Mouse (Mus musculus) heart, embryonic 12.5 days (tissue): ENCODE results near the gene Rnf215. TPM values are rescaled to one million over a fixed set of nuclear protein-coding genes. Genes with fewer than 3 reads are reported as not detected.

Source experiments
- ATAC-seq: fragments of 200-750 bp; cut with Nextera tagmentation; 2 replicates; pipeline ENCODE4 v1.8.0; 2017; ENCODE audit warnings: moderate TSS enrichment, moderate library complexity; ENCODE audit not compliant: insufficient number of reproducible peaks, low FRiP score
- H3K27ac ChIP-seq: fragments of 300-500 bp; sonication (generic); 2 replicates; pipeline ENCODE4 v1.5.1; 2016; ENCODE audit warnings: mild to moderate bottlenecking, moderate library complexity; ENCODE audit not compliant: poor library complexity, severe bottlenecking
- H3K27me3 ChIP-seq: fragments of 300-500 bp; sonication (generic); replicated peaks from 2 replicates; pipeline ENCODE4 v1.6.1; 2016; ENCODE audit warnings: mild to moderate bottlenecking, moderate library complexity
- H3K36me3 ChIP-seq: fragments of 300-500 bp; sonication (generic); 2 replicates; pipeline ENCODE4 v1.6.1; 2016; ENCODE audit warnings: mild to moderate bottlenecking, moderate library complexity
- H3K4me1 ChIP-seq: fragments of 300-500 bp; sonication (generic); replicated peaks from 2 replicates; pipeline ENCODE4 v1.6.1; 2016; ENCODE audit warnings: mild to moderate bottlenecking
- H3K4me2 ChIP-seq: fragments of 300-500 bp; sonication (generic); 2 replicates; pipeline ENCODE4 v1.6.1; 2016; ENCODE audit warnings: mild to moderate bottlenecking, moderate library complexity
- H3K4me3 ChIP-seq: fragments of 300-500 bp; sonication (generic); 2 replicates; pipeline ENCODE4 v1.5.1; 2016; ENCODE audit warnings: mild to moderate bottlenecking
- H3K9ac ChIP-seq: fragments of 300-500 bp; sonication (generic); 2 replicates; pipeline ENCODE4 v1.6.1; 2016; ENCODE audit warnings: mild to moderate bottlenecking, moderate library complexity
- H3K9me3 ChIP-seq: fragments of 300-500 bp; sonication (generic); replicated peaks from 2 replicates; pipeline ENCODE4 v1.6.1; 2016; ENCODE audit warnings: mild to moderate bottlenecking, moderate library complexity
- WGBS: fragments of 180-500 bp; shearing (Covaris S2); methylation state at CpG from one replicate; pipeline ENCODE4 v1.1.7; 2016; 5-methylcytosine and 5-hydroxymethylcytosine counted together
- polyA plus RNA-seq: library from polyadenylated mRNA; unstranded; fragments of >200 nt; fragmentation: Nextera tagmentation; extraction: Ambion mirVana; gene quantifications from 2 replicates; pipeline ENCODE4 v1.2.1, GENCODE M21; 2016

The Rnf215 gene
- 21.4 and 22.0 TPM in 2 replicates for polyA plus RNA-seq

DNA sequence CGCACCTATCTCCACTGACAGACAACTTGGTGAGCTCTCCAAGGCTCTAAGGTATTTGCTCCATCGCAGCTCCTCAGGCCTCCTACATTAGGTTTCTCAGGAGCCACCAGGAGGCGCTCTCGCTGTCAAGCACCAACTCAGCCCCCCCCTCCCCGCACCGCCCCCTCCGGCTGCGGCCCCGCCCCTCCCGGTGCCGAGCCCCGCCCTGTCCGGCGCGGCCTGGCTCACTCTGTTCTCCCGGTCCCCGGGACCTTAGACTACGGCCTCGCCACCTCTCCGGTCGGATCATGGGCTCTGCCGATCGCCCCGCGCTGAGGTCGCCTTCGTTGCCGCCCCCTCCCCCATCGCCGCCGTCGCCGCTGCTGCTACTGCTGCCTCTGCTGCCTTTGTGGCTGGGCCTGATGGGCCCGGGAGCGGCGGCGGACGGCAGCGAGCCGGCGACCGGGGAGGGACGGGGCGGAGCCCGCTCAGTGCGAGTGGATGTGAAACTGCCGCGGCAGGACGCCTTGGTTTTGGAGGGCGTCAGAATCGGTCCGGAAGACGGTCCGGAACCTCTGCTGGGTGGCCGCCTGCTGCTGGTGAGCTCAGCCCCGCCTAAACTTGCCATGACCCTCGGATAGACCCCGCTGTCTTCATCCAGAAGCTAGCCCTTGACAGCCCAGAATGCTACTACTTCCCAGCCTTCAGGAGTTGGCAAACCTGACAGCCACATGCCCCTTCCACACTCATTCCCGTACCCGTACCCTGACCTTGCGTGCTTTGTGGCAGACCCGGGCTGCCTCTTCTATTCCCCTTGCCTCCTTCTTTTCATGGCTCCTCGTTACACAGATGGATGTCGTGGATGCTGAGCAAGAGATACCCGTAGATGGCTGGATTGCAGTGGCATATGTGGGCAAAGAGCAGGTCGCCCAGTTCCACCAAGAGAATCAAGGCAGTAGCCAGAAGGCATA lies at the start of gene Rnf215:
Gene Rnf215, plus strand, starts transcription at position 217 of the 950 bp plus-strand sequence.
- H3K36me3 ChIP-seq, result peaks cover 25% of the 10 kb centered on the region
- ATAC-seq, result peak; percentile 95

DNA sequence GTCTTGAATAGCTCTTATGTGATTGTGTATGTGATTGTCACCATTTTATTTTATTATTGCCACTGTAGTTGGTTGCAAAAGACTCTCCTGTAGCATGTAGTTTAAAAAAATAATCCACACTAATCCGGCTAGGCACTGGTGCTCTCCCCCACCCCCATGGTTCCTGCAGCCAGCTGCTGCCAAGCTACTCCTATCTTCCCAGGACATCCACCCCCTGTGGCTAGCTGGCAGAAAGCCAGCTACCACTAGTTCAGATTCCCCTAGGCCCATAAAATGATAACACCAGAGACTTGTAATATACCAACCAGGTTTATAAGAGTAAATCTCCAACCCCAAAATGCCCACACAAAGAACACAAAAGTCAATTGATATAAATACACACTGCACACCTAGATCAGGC lies 48.8 kb upstream of the Rnf215 start:
- Histone ChIP-seq H3K4me2 (no peak overlapping the region), H3K27ac (no peak overlapping the region), H3K27me3 (no peaks in the 10 kb centered on the region), H3K4me3 (no peak overlapping the region), H3K36me3 (peaks cover 7% of the 10 kb centered on the region), H3K9me3 (peaks cover 7% of the 10 kb centered on the region), H3K4me1 (no peaks in the 10 kb centered on the region), H3K9ac (no peak overlapping the region)
- 45% methylated on average over 1 of the region's 1 CpGs for WGBS
- ATAC-seq, result no peak

More for the DNA sequence above, at the start of gene Rnf215:
- Histone ChIP-seq H3K4me1 (peaks cover 12% of the 10 kb centered on the region), H3K4me3 (peak within 1 kb of the TSS; percentile 89), H3K27ac (peak within 1 kb of the TSS; percentile 61; the same call in 1 of the 2 replicates), H3K27me3 (no peaks in the 10 kb centered on the region), H3K4me2 (peak within 1 kb of the TSS; percentile 83), H3K9me3 (0 out of 2 replicates have a peak, but pooled peaks cover 4% of the 10 kb centered on the region), H3K9ac (peak within 1 kb of the TSS; percentile 95)
- 3% methylated on average over 65 of the region's 66 CpGs for WGBS

DNA sequence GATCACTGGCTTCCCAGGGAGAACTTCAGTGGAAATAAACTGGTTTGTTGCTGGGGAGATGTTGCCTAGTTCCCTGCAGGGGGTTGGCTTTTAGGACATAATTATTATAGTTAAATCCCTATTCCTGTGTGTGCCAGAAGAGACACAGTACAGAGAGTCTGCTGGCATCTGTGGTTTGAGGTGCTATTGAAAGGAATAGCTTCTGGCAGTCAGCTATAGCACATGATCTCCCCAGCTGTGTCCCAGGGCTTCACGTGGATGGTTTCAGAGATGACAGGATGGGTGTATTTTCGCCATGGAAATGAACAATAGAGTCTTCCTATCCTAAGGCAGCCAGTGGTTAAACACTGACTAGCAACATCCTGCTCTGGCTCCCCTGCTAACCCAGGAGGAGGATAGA lies 47.7 kb upstream of the Rnf215 start:
- H3K27ac ChIP-seq, result no peak overlapping the region
- H3K9ac ChIP-seq, result no peak overlapping the region
- no peak overlapping the region for H3K4me2 ChIP-seq
- WGBS, result 69% methylated on average over 2 of the region's 2 CpGs
- peaks cover 10% of the 10 kb centered on the region for H3K9me3 ChIP-seq
- no peaks in the 10 kb centered on the region for H3K27me3 ChIP-seq
- no peak overlapping the region for H3K4me3 ChIP-seq
- no peak for ATAC-seq
- peaks cover 17% of the 10 kb centered on the region for H3K36me3 ChIP-seq
- no peaks in the 10 kb centered on the region for H3K4me1 ChIP-seq

DNA sequence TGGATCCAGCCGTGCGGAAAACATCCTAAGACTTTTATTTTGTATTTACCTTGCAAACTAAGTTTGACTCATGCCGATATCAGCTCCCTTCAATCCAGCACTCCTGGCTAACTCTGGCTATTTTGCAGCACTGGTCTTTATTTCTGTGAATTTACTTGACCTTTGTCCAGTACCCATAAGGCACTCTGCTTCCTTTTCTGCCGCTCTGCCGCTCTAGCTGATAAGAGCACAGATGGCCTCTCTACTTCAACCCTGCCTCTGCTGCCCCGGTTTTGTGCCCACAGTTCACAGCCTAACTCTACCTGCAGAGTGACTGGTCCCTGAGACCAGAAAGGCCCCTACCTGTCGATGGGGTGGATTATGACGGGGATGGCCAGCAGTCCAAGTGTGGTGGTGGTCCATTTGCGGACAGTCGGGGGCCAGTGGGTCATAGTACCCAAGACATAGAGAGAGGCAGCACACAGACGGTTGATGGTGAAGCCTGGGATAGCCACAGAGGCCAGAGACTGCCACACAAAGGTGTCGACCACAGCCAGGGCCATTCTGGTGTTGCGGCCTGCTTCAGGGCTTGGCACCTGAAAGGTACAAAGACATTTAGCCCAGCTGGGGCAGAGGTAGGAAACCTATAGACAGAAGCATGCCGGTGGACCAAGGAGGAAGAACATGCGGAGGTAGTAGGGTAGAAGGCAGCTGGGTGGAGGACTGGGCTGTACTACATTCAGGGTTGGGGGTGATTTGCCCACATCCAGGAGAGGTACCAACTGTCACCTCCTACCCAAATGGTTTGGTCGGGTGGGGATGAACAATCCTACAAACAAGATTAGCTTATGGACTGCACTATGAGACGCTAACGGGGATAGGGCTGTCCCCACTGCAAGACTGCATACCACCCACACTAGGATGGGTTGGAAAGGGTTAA lies 41.3 kb upstream of the Rnf215 start:
- 74% methylated on average over 18 of the region's 18 CpGs for WGBS
- Histone ChIP-seq H3K4me1 (peaks cover 30% of the 10 kb centered on the region), H3K4me3 (peak overlapping the region; percentile 65)

DNA sequence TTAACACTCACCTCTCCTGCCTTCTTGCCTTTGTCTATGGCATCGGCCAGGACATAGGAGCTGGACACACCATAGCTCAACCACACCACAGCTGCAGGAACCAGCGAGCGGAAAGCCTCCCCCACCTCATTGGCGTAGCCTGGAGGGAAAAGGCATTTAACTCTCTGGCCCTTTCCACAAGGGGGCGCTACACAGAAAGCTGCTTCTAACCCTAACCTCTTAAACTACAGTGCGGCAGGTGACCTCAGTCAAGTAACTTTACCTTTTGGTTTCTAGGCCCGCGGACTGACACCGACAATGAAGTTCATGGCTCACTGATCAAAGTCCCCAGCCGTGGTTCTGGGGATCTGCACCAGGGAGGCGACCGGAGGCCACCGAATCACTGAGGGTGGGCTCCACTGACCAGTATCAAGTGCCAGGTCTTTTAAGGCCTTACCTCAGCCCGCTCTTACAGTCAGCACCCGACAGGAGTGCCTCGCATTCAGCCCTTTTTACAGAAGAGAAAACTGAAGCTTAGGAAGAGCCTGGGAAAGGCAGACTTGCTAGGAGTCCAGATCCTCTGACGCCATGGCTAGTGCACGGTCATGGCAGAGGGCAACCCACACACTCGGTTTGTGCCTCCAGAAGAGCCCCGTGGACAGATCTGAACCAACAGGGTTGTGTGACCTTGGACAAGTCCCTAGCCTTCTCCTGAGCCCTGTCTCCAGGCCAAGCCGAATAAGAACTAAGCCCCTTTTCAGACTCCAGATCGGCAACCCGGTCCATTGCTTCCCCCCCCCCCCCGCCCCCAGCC lies 40.4 kb upstream of the Rnf215 start:
- ATAC-seq, result no peak
- 6% methylated on average over 23 of the region's 24 CpGs for WGBS
- H3K4me3 ChIP-seq, result peak overlapping the region; percentile 65
- peak overlapping the region; percentile 86 for H3K27ac ChIP-seq
- H3K4me1 ChIP-seq, result peaks cover 30% of the 10 kb centered on the region
- H3K9ac ChIP-seq, result peak overlapping the region; percentile 70
- peaks cover 25% of the 10 kb centered on the region for H3K36me3 ChIP-seq
- peaks cover 10% of the 10 kb centered on the region for H3K9me3 ChIP-seq
- no peaks in the 10 kb centered on the region for H3K27me3 ChIP-seq
- peak overlapping the region; percentile 71 for H3K4me2 ChIP-seq

More for the DNA sequence above, 41.3 kb upstream of the Rnf215 start:
- Histone ChIP-seq H3K4me2 (peak overlapping the region; percentile 71), H3K9me3 (peaks cover 10% of the 10 kb centered on the region), H3K36me3 (peaks cover 25% of the 10 kb centered on the region), H3K27me3 (no peaks in the 10 kb centered on the region), H3K27ac (no peak overlapping the region), H3K9ac (no peak overlapping the region)
- ATAC-seq, result no peak

DNA sequence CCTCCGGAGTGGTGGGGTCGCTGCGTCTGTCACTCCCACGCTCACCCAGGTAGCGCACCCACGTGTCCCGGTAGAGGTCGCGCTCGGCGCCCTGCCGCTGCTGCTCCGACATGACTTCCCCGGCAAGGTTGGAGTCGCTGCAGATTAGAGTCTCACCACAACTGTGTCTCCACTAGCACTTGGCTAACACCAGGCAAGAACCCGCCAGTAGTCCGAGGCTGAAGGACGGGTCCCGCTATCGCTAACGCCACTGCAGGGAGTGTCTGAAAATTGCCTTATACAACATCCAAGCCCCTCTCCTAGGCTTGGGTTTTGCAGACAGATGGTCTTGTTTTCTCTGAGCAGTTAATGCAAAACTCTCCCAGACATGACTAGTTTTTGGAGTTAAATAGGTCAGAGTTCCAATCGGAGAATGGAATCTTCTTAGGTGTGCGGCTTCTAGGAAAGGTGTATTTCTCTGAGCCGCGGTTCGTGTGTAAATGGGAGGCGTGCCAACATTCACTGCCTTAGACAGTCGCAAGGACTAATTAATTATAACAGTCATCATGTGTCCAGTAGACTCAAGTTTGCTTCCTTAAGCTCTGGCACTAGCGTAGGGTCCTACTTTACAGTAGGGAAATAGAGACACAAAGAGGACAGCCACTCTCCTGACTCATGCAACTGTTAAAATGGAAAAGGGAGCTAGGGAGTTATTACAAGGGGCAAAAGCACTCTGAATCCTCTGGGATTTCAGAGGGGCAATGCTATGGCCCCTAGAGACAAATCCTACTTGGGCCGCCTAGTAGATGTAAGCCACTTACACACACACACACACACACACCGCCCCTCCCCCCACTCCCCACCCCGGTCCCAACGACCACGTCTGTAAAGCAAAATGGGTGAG lies 39.6 kb upstream of the Rnf215 start, which contains the start of gene Mtfp1:
Gene Mtfp1, minus strand, starts transcription at position 275 of the 883 bp plus-strand sequence.
- H3K9ac ChIP-seq, result peak within 1 kb of the TSS; percentile 70
- peaks cover 10% of the 10 kb centered on the region for H3K9me3 ChIP-seq
- H3K27ac ChIP-seq, result peak within 1 kb of the TSS; percentile 86
- H3K27me3 ChIP-seq, result no peaks in the 10 kb centered on the region
- ATAC-seq, result no peak
- peaks cover 25% of the 10 kb centered on the region for H3K36me3 ChIP-seq
- H3K4me3 ChIP-seq, result peak within 1 kb of the TSS; percentile 65
- peaks cover 30% of the 10 kb centered on the region for H3K4me1 ChIP-seq
- WGBS, result 5% methylated on average over 34 of the region's 34 CpGs
- peak within 1 kb of the TSS; percentile 71 for H3K4me2 ChIP-seq

DNA sequence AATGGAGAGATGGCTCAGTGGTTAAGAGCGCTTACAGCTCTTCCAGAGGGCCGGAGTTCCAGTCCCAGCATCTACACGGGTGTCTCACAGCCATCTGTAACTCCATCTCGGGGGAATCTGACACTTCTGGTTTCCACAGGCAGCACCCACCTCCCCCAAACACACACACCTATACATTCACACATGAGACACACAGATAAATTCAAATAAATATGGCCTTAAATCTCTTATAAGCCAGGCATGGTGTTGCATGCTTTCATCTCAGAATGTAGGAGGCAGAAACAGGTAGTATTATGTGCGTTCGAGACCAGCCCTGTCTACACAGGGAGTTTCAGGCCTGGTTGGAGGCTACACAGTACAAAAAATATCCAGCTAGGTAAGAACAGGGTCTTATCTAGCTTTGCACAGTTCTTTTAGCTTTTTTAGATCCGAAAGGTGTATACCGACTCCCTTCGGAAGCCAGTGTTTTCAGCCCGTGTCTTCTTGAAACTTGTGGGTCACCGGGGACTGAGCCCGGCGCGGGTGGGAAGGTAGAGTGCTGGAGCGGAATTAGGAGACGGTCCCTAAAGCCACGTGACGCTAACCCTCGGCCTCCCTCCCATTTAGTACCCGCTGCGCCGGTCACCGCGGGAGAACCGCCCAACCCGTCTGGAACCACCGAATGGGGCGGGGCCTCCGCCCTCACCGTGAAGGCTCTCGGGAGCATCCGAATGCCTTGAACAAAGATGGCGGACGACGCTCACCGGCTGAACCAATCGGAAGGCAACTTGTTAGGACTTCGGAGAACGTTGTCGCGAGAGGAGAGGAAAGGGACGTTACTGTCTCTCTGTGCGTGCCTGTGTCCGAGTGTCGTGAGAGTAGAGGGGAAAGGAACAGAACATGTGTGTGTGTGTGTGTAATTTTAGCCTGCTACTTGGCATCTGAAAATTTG lies 38.7 kb upstream of the Rnf215 start:
- ATAC-seq, result peak; percentile 96
- WGBS, result 2% methylated on average over 45 of the region's 45 CpGs

DNA sequence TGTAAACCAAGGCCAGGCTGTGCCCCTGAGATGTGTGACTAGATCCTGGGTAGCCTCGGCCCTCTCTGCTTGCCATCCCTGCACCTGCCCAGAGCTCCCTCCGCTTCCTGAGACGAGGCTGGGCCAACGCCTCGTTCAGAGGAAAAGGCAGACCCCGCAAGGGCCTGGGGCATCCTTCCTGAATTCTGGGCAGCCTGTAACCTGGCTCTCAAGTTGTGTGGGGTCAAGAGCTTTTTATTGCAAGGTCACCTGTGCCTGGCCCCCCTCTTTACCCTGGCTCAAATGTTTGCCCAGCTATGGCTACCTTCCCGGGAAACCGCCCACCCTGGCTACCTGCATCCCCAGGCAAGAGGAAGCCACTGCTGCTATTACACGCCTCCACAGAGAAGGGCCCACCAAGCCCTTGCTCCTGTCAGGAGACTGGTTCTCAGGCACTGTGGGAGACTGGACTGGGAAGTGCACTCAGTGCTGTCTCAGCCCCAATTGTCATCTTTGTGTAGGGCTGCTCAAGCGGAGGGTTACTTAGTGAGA lies 37.8 kb upstream of the Rnf215 start:
- H3K36me3 ChIP-seq, result peaks cover 9% of the 10 kb centered on the region
- 36% methylated on average over 10 of the region's 10 CpGs for WGBS
- ATAC-seq, result no peak
- peak overlapping the region; percentile 81 for H3K9ac ChIP-seq
- H3K9me3 ChIP-seq, result no peaks in the 10 kb centered on the region
- peak overlapping the region; percentile 65 for H3K4me3 ChIP-seq
- no peaks in the 10 kb centered on the region for H3K27me3 ChIP-seq
- peaks cover 30% of the 10 kb centered on the region for H3K4me1 ChIP-seq
- H3K27ac ChIP-seq, result peak overlapping the region; percentile 89
- H3K4me2 ChIP-seq, result peak overlapping the region; percentile 71

More for the DNA sequence above, 38.7 kb upstream of the Rnf215 start:
- H3K9ac ChIP-seq, result peak overlapping the region; percentile 81
- H3K9me3 ChIP-seq, result peaks cover 3% of the 10 kb centered on the region
- H3K4me1 ChIP-seq, result peaks cover 30% of the 10 kb centered on the region
- peak overlapping the region; percentile 71 for H3K4me2 ChIP-seq
- H3K27ac ChIP-seq, result peak overlapping the region; percentile 89
- H3K4me3 ChIP-seq, result peak overlapping the region; percentile 65
- no peaks in the 10 kb centered on the region for H3K27me3 ChIP-seq
- peaks cover 17% of the 10 kb centered on the region for H3K36me3 ChIP-seq

DNA sequence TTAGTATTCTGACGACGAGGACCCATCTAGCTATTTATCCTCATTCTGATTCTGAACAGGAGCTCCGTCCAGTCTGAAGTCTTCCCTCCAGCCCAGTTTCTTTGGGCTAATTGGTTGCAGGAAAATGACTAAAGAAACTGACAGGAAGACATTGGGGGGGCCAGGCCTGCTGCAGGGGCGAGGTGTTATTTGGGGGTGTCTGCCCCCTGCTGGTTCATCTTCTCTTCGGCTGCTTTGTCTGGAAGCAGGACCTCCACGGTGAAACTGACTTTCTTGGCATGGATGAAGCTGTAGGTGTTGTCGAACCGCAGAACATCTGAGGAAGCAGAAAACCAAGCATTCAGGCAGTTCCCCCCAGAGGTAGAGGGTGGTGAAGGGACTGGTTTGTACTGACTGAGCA lies 36.9 kb upstream of the Rnf215 start:
- ATAC-seq, result no peak
- Histone ChIP-seq H3K27ac (no peak overlapping the region), H3K4me2 (no peak overlapping the region), H3K9me3 (no peaks in the 10 kb centered on the region), H3K4me3 (no peak overlapping the region), H3K27me3 (no peaks in the 10 kb centered on the region), H3K36me3 (peaks cover under 1% of the 10 kb centered on the region; the same call in 1 of the 2 replicates), H3K9ac (no peak overlapping the region), H3K4me1 (peaks cover 30% of the 10 kb centered on the region)
- WGBS, result 63% methylated on average over 8 of the region's 8 CpGs
